In the genomic region with DNA sequence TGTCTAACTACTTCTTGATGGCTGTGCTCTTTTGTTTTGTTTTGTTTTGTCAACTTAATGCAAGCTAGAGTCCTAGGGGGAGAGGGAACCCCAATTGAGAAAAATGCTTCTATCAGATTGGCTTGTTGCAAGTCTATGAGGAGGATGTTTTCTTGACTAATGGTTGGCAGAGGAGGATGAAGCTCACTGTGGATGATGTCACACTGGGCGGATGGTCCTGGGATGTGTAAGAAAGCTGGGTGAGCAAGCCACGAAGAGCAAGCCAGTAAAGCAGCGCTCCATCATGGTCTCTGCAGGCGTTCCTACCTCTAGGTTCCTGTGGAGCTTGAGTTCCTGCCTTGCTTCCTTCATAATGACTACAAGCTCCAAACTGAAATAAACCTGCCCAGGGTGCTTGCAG, we compare ENCODE assay signal across 23 mouse cellular contexts. TPM values are rescaled to one million over a fixed set of nuclear protein-coding genes. Genes with fewer than 3 reads are reported as not detected.
DNase-seq lines count a peak whose midpoint lies in the region; ATAC-seq and TF ChIP-seq lines count a peak whose summit lies in the region.
"Had no signal": no experiment of that assay in that cellular context is flagged by ENCODE, and none has a peak within 500 bp of the region (broad histone marks: within the 10 kb centered on the region; RNA-seq: fewer than 3 reads in every experiment).

No protein-coding gene starts in this region.

- no peak for TF ChIP-seq CTCF in ES-Bruce4 (IDR thresholded peaks at IDR 0.05; ENCODE audit: low read depth, low read length)

- WGBS in embryonic facial prominence, embryonic 10.5 days, result 80% methylated on average over 4 of the region's 4 CpGs
- 58% methylated on average over 4 of the region's 4 CpGs for WGBS in neural tube, embryonic 11.5 days
- 89% methylated on average over 4 of the region's 4 CpGs for WGBS in forebrain, embryonic 11.5 days

- no peak overlapping the region for H3K9ac ChIP-seq in ES-Bruce4 (ENCODE audit: low read depth, poor library complexity, severe bottlenecking)
- no peak overlapping the region for H3K9ac ChIP-seq in neural tube, embryonic 11.5 days (ENCODE audit: low read length)
- H3K9ac ChIP-seq in forebrain, embryonic 11.5 days (ENCODE audit: low read length), result no peak overlapping the region
- H3K9ac ChIP-seq: forebrain, embryonic 12.5 days; heart, embryonic 15.5 days; liver, postnatal 0 days; neural tube, embryonic 12.5 days had no signal

- H3K9me3 ChIP-seq in ES-Bruce4 (replicated peaks; ENCODE audit: control insufficient read depth, insufficient read depth, low read length, poor library complexity, severe bottlenecking), result no peaks in the 10 kb centered on the region
- H3K9me3 ChIP-seq in embryonic facial prominence, embryonic 10.5 days, result no peaks in the 10 kb centered on the region
- H3K9me3 ChIP-seq in neural tube, embryonic 11.5 days (ENCODE audit: control insufficient read depth, low read length), result no peaks in the 10 kb centered on the region
- H3K9me3 ChIP-seq in forebrain, embryonic 11.5 days (ENCODE audit: control insufficient read depth, low read length), result no peaks in the 10 kb centered on the region
- H3K9me3 ChIP-seq: forebrain, embryonic 12.5 days; heart, embryonic 15.5 days; megakaryocyte, embryonic 14.5 days; neural tube, embryonic 12.5 days had no signal

- H3K36me3 ChIP-seq in ES-Bruce4 (ENCODE audit: control insufficient read depth, insufficient read depth, low read length, poor library complexity, severe bottlenecking), result no peaks in the 10 kb centered on the region
- H3K36me3 ChIP-seq in embryonic facial prominence, embryonic 10.5 days (replicated peaks), result no peaks in the 10 kb centered on the region
- H3K36me3 ChIP-seq in neural tube, embryonic 11.5 days (ENCODE audit: control insufficient read depth, insufficient read depth, low read length), result no peaks in the 10 kb centered on the region
- H3K36me3 ChIP-seq in forebrain, embryonic 11.5 days (ENCODE audit: control insufficient read depth, insufficient read depth, low read length), result no peaks in the 10 kb centered on the region
- H3K36me3 ChIP-seq: forebrain, embryonic 12.5 days; heart, embryonic 15.5 days; neural tube, embryonic 12.5 days had no signal

- H3K27ac ChIP-seq in ES-Bruce4 (ENCODE audit: insufficient read depth, low read length), result peak overlapping the region; percentile 72
- H3K27ac ChIP-seq in embryonic facial prominence, embryonic 10.5 days (replicated peaks), result peak overlapping the region; percentile 51
- H3K27ac ChIP-seq in neural tube, embryonic 11.5 days (ENCODE audit: low read depth, low read length), result 0 out of 2 replicates have a peak overlapping the region, but pooled peaks have one; percentile 4
- no peak overlapping the region for H3K27ac ChIP-seq in forebrain, embryonic 11.5 days (ENCODE audit: low read depth, low read length)
- H3K27ac ChIP-seq: forebrain, embryonic 12.5 days; heart, adult 2 months; heart, embryonic 15.5 days; neural tube, embryonic 12.5 days had no signal

- no peak for TF ChIP-seq POLR2A in ES-Bruce4 (IDR thresholded peaks at IDR 0.05; ENCODE audit: insufficient read depth, low read length)

- H3K4me2 ChIP-seq in neural tube, embryonic 11.5 days (ENCODE audit: low read depth), result no peak overlapping the region
- H3K4me2 ChIP-seq in forebrain, embryonic 11.5 days (ENCODE audit: low read depth, low read length, severe bottlenecking), result no peak overlapping the region
- H3K4me2 ChIP-seq: forebrain, embryonic 12.5 days; heart, embryonic 15.5 days; neural tube, embryonic 12.5 days had no signal

- peak; percentile 89 for DNase-seq in heart, adult 11 months
- no peak for DNase-seq in heart, adult 9 months (ENCODE audit: low spot score in 2 of 2)
- no peak for DNase-seq in embryonic facial prominence, embryonic 10.5 days (ENCODE audit: low spot score)
- DNase-seq in neural tube, embryonic 11.5 days (ENCODE audit: low spot score), result no peak
- no peak for DNase-seq in forebrain, embryonic 11.5 days (ENCODE audit: low spot score)
- DNase-seq in right cerebral cortex, postnatal 36 days (ENCODE audit: low spot score in 2 of 2), result no peak
- DNase-seq: adrenal gland, postnatal 25 days; B cell, adult 2 months; cerebellum, adult 11 months; cerebellum, postnatal 25 days; heart, adult 2 months; heart, postnatal 4 days; kidney, adult 11 months; kidney, postnatal 14 days; liver, postnatal 0 days; lung, postnatal 14 days; right cerebral cortex, adult 18-20 months; thymus, postnatal 4 days had no signal

- TF ChIP-seq EP300 in ES-Bruce4 (IDR thresholded peaks at IDR 0.05; ENCODE audit: insufficient read depth, low read depth, low read length), result no peak

- ATAC-seq in neural tube, embryonic 11.5 days (ENCODE audit: insufficient read depth, low FRiP score, low TSS enrichment), result no peak
- ATAC-seq in forebrain, embryonic 11.5 days (replicated peaks; ENCODE audit: low FRiP score), result no peak
- ATAC-seq: liver, postnatal 0 days had no signal

- H3K4me1 ChIP-seq in ES-Bruce4 (ENCODE audit: control insufficient read depth, insufficient read depth, low read length), result peaks cover 6% of the 10 kb centered on the region
- peaks cover 32% of the 10 kb centered on the region for H3K4me1 ChIP-seq in embryonic facial prominence, embryonic 10.5 days
- peaks cover 9% of the 10 kb centered on the region; the same call in 1 of the 2 replicates for H3K4me1 ChIP-seq in neural tube, embryonic 11.5 days (ENCODE audit: control insufficient read depth, insufficient read depth, low read length)
- no peaks in the 10 kb centered on the region for H3K4me1 ChIP-seq in forebrain, embryonic 11.5 days (replicated peaks; ENCODE audit: control insufficient read depth, insufficient read depth, low read length)

- no peaks in the 10 kb centered on the region for H3K27me3 ChIP-seq in ES-Bruce4 (ENCODE audit: control insufficient read depth, insufficient read depth, low read length, poor library complexity, severe bottlenecking)
- H3K27me3 ChIP-seq in embryonic facial prominence, embryonic 10.5 days (replicated peaks; ENCODE audit: low read depth, poor library complexity, severe bottlenecking), result no peaks in the 10 kb centered on the region
- H3K27me3 ChIP-seq in neural tube, embryonic 11.5 days (ENCODE audit: control insufficient read depth, insufficient read depth, low read length), result no peaks in the 10 kb centered on the region
- H3K27me3 ChIP-seq in forebrain, embryonic 11.5 days (ENCODE audit: control insufficient read depth, insufficient read depth, low read length), result no peaks in the 10 kb centered on the region
- H3K27me3 ChIP-seq: forebrain, embryonic 12.5 days; heart, embryonic 15.5 days; megakaryocyte, embryonic 14.5 days; neural tube, embryonic 12.5 days had no signal

- H3K4me3 ChIP-seq in ES-Bruce4 (ENCODE audit: low read depth, low read length), result no peak overlapping the region
- no peak overlapping the region for H3K4me3 ChIP-seq in embryonic facial prominence, embryonic 10.5 days
- H3K4me3 ChIP-seq in neural tube, embryonic 11.5 days (ENCODE audit: low read depth, low read length), result no peak overlapping the region
- no peak overlapping the region for H3K4me3 ChIP-seq in forebrain, embryonic 11.5 days (ENCODE audit: low read depth, low read length)
- H3K4me3 ChIP-seq: forebrain, embryonic 12.5 days; heart, adult 2 months; heart, embryonic 15.5 days; megakaryocyte, embryonic 14.5 days; neural tube, embryonic 12.5 days had no signal

RNA-seq across cellular contexts. Expression of gene Cers6, which starts 25.4 kb away (rescaled TPM):
- 17.0 and 17.9 TPM in 2 replicates for polyA plus RNA-seq in ES-Bruce4 (2011; ENCODE audit: insufficient read depth, insufficient read length, low read depth, missing spikeins)
- polyA plus RNA-seq in embryonic facial prominence, embryonic 10.5 days (2016; fragmentation: Nextera tagmentation; extraction: Ambion mirVana), result 28.4 and 28.8 TPM in 2 replicates
- polyA plus RNA-seq in neural tube, embryonic 11.5 days (2014; fragmentation: Nextera tagmentation; extraction: Ambion mirVana), result 59.5 and 64.9 TPM in 2 replicates
- polyA plus RNA-seq in forebrain, embryonic 11.5 days (2014; fragmentation: Nextera tagmentation; extraction: Ambion mirVana), result 32.3 and 34.6 TPM in 2 replicates
